Mouse (Mus musculus) midbrain, postnatal 0 days (tissue): Measurements from ENCODE around the gene Mei1. TPM values are rescaled to one million over a fixed set of nuclear protein-coding genes. Genes with fewer than 3 reads are reported as not detected.

Experiments
- ATAC-seq: fragments of 200-750 bp; cut with Nextera tagmentation; 2 replicates; pipeline ENCODE4 v1.8.0; 2017; ENCODE audit warnings: moderate number of reproducible peaks, mild to moderate bottlenecking, moderate TSS enrichment, moderate library complexity; ENCODE audit not compliant: low FRiP score
- DNase-seq: peaks from one replicate; pipeline ENCODE4 v3.0.0-alpha.2; 2015; ENCODE audit warnings: low spot score
- H3K27ac ChIP-seq: fragments of 300-500 bp; sonication (generic); 2 replicates; pipeline ENCODE4 v1.5.1; 2014; ENCODE audit warnings: low read depth, mild to moderate bottlenecking, low read length, mixed read lengths
- H3K27me3 ChIP-seq: fragments of 300-500 bp; sonication (generic); 2 replicates; pipeline ENCODE4 v1.6.1; 2014; ENCODE audit warnings: low read length, control low read depth, mixed read lengths; ENCODE audit not compliant: insufficient read depth
- H3K36me3 ChIP-seq: fragments of 300-500 bp; sonication (generic); 2 replicates; pipeline ENCODE4 v1.6.1; 2014; ENCODE audit warnings: low read length, control low read depth, mixed read lengths; ENCODE audit not compliant: insufficient read depth
- H3K4me1 ChIP-seq: fragments of 300-500 bp; sonication (generic); 2 replicates; pipeline ENCODE4 v1.6.1; 2014; ENCODE audit warnings: mild to moderate bottlenecking, control low read depth, antibody characterized with exemption, low read length, mixed read lengths; ENCODE audit not compliant: insufficient read depth
- H3K4me2 ChIP-seq: fragments of 300-500 bp; sonication (generic); 2 replicates; pipeline ENCODE4 v1.6.1; 2014; ENCODE audit warnings: low read depth, mild to moderate bottlenecking, low read length, mixed read lengths; ENCODE audit not compliant: poor library complexity, severe bottlenecking
- H3K4me3 ChIP-seq: fragments of 300-500 bp; sonication (generic); 2 replicates; pipeline ENCODE4 v1.5.1; 2014; ENCODE audit warnings: low read depth, mild to moderate bottlenecking, low read length, moderate library complexity
- H3K9ac ChIP-seq: fragments of 300-500 bp; sonication (generic); replicated peaks from 2 replicates; pipeline ENCODE4 v1.6.1; 2014; ENCODE audit warnings: mild to moderate bottlenecking, low read length, moderate library complexity, mixed read lengths; ENCODE audit not compliant: poor library complexity, severe bottlenecking
- H3K9me3 ChIP-seq: fragments of 300-500 bp; sonication (generic); 2 replicates; pipeline ENCODE4 v1.6.1; 2016; ENCODE audit warnings: low read length, control low read depth
- CTCF ChIP-seq: IDR thresholded peaks from 2 replicates; pipeline ENCODE4 v1.5.1; 2016; ENCODE audit warnings: antibody characterized with exemption, mild to moderate bottlenecking
- WGBS: fragments of 180-500 bp; shearing (Covaris S2); extraction: QIAGEN DNeasy Blood & Tissue Kit; methylation state at CpG from one replicate; pipeline ENCODE4 v1.1.7; 2014; 5-methylcytosine and 5-hydroxymethylcytosine counted together
- polyA plus RNA-seq: library from polyadenylated mRNA; unstranded; fragments of >200 nt; fragmentation: Nextera tagmentation; extraction: Ambion mirVana; gene quantifications from 2 replicates; pipeline ENCODE4 v1.2.1, GENCODE M21; 2015
- total RNA-seq: library from RNA; depleted of rRNA; stranded (reverse); fragments of >200 nt; gene quantifications from 2 replicates; pipeline ENCODE4 v1.2.3, GENCODE M21; 2014

Gene Mei1
- total and polyA plus RNA-seq, 2 experiments from 2014 or later: 0.16 TPM; not detected in 1

GRCm38 (mm10) chr15:82145408-82145807 lies 75.6 kb downstream of the Mei1 start:
- DNase-seq: no peak
- H3K4me2 ChIP-seq: no peak overlapping the region
- 31% methylated on average over 2 of the region's 2 CpGs for WGBS
- no peak overlapping the region for H3K4me3 ChIP-seq
- TF ChIP-seq CTCF: no peak
- H3K9me3 ChIP-seq: no peaks in the 10 kb centered on the region
- no peaks in the 10 kb centered on the region for H3K36me3 ChIP-seq
- no peak for ATAC-seq
- H3K4me1 ChIP-seq: peaks cover 12% of the 10 kb centered on the region; the same call in 1 of the 2 replicates
- no peak overlapping the region for H3K9ac ChIP-seq
- H3K27ac ChIP-seq: peak overlapping the region; percentile 97
- no peaks in the 10 kb centered on the region for H3K27me3 ChIP-seq

- Histone ChIP-seq H3K27ac (peak overlapping the region; percentile 97), H3K9ac (no peak overlapping the region), H3K4me3 (peak overlapping the region; percentile 80; the same call in 1 of the 2 replicates), H3K36me3 (no peaks in the 10 kb centered on the region), H3K9me3 (no peaks in the 10 kb centered on the region), H3K4me2 (peak overlapping the region; percentile 55), H3K27me3 (no peaks in the 10 kb centered on the region), H3K4me1 (peaks cover 12% of the 10 kb centered on the region; the same call in 1 of the 2 replicates)
- WGBS: 9% methylated on average over 11 of the region's 11 CpGs
- peak; percentile 23 for TF ChIP-seq CTCF
- no peak for ATAC-seq
- no peak for DNase-seq
Measured at GRCm38 (mm10) chr15:82145851-82146769, 76.3 kb downstream of the Mei1 start.

- Histone ChIP-seq H3K4me2 (peak within 1 kb of the TSS; percentile 55), H3K9me3 (no peaks in the 10 kb centered on the region), H3K36me3 (no peaks in the 10 kb centered on the region), H3K9ac (peak within 1 kb of the TSS; percentile 78), H3K27ac (peak within 1 kb of the TSS; percentile 97), H3K27me3 (no peaks in the 10 kb centered on the region), H3K4me1 (peaks cover 14% of the 10 kb centered on the region; the same call in 1 of the 2 replicates), H3K4me3 (peak within 1 kb of the TSS; percentile 80)
- peak; percentile 100 for DNase-seq
- peak; percentile 98 for ATAC-seq
- under 1% methylated on average over 52 of the region's 79 CpGs for WGBS
- TF ChIP-seq CTCF: no peak
Measured at GRCm38 (mm10) chr15:82146770-82147610, 77.2 kb downstream of the Mei1 start, which contains the start of gene Srebf2. TSS of gene Srebf2 (plus strand) at chr15:82147181.

DNA sequence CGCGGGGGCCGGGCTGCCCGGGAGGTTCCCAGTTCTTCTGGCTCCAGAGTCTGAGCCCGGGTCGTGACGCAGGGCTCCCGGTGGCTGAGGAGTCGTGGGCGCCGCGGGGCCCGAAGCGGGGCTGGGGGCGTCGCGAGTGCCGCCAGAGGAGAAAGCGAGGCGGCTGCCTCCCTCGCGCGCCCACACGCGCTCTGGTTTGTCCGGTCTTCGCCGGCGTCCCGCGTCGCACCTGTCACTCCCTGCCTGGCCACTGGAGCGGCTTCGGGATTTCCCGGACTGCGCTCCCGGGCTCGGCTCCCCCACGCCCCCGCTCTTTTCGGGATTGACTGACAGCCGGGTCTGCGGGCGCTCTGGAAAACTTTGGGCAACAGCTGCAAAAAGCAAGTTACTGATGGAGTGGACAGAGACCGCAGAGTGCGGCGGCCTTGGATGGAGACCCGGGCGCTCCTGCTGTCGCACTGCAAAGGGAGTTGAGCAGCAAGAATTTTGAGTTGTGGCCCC lies 77.9 kb downstream of the Mei1 start:
- WGBS: under 1% methylated on average over 47 of the region's 50 CpGs
- DNase-seq: peak; percentile 60

DNA sequence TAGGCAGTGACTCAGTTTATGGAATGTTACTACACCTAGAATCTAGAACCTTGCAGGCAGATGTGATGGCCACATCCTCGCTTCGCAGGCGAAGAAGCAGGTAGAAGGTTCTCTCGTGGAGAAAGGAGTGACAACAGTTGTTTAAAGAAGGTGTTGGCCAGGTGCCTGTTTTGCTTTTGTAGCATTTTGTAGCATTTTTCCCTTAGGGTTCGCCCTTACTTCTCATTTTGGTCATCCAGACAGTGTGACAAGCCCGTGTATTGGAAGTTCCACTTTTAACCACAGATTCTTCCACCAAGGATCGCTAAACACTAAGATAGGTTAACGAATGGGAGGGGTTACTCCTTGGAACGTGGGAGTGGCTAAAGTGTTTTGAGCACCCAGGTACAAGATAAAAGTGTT lies 78.7 kb downstream of the Mei1 start:
- H3K36me3 ChIP-seq: no peaks in the 10 kb centered on the region
- no peaks in the 10 kb centered on the region for H3K27me3 ChIP-seq
- no peak overlapping the region for H3K27ac ChIP-seq
- H3K4me2 ChIP-seq: peak overlapping the region; percentile 55
- DNase-seq: no peak
- 21% methylated on average over 9 of the region's 9 CpGs for WGBS
- TF ChIP-seq CTCF: no peak
- peak overlapping the region; percentile 78 for H3K9ac ChIP-seq
- no peaks in the 10 kb centered on the region for H3K9me3 ChIP-seq
- H3K4me3 ChIP-seq: peak overlapping the region; percentile 80
- peaks cover 14% of the 10 kb centered on the region; the same call in 1 of the 2 replicates for H3K4me1 ChIP-seq
- no peak for ATAC-seq

More for the DNA sequence above, 77.9 kb downstream of the Mei1 start:
- no peaks in the 10 kb centered on the region for H3K36me3 ChIP-seq
- peak overlapping the region; percentile 80 for H3K4me3 ChIP-seq
- H3K4me2 ChIP-seq: peak overlapping the region; percentile 55
- 0 out of 2 replicates have a peak, but pooled peaks have one; percentile 14 for TF ChIP-seq CTCF
- no peaks in the 10 kb centered on the region for H3K9me3 ChIP-seq
- ATAC-seq: peak; percentile 31; the same call in 1 of the 2 replicates
- H3K27me3 ChIP-seq: no peaks in the 10 kb centered on the region
- peak overlapping the region; percentile 78 for H3K9ac ChIP-seq
- H3K4me1 ChIP-seq: peaks cover 14% of the 10 kb centered on the region; the same call in 1 of the 2 replicates
- H3K27ac ChIP-seq: peak overlapping the region; percentile 97
